Mouse (Mus musculus) layer of hippocampus, adult 8-10 months (tissue): ENCODE measurements around the gene Map4k4. TPM values are rescaled to one million over a fixed set of nuclear protein-coding genes. Genes with fewer than 3 reads are reported as not detected.

ENCODE experiments used
- DNase-seq, 2 experiments: peaks; one replicate each; pipeline ENCODE4 v3.0.0; 2022; ENCODE audit warnings: low spot score in 2 of 2
- total RNA-seq, 4 experiments: library from RNA; stranded (reverse); gene quantifications; 2 replicates each; pipeline ENCODE4 v1.2.4; 2022

The Map4k4 gene
- total RNA-seq, 4 experiments from 2014 or later, result 127 to 159 (median 152) TPM

DNA sequence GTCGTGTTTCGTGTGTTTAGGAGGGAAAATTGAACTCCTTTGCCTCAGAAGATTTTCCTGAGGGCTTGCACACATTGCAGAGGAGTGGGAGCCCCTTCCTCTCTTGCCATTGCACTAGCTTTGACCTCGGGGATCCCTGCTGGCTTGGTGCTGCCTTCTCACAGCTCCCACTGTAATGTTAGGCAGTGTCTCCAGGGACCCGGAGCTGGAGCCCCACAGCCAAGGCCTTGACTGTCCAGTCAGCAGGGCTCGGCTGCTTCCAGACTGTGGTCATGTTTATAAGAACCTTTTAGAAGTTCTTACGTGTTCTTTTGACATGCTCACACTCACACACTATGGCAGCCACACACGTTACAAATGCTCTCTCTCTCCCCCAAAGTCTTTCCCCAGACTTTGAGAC lies 93.2 kb downstream of the Map4k4 start:
- no peak for DNase-seq

DNA sequence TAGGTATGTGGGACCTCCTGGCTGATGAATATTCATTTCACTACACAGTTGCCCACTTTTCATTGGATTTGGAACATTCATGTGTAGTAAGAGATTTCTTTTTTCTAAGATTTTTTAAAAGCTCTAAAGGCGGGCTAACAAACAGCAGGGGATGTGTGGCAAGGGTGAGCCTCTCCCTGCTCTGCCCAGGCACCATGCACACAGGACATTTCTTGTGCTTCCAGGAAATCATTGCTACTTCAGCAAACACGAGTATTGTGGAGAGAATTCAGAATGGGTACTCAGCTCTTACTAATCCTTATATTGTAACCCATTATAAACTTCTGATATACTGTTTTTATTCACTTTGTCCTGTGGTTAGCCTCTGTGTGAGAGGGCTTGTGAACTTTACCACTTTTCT lies 94.9 kb downstream of the Map4k4 start:
- no peak for DNase-seq

DNA sequence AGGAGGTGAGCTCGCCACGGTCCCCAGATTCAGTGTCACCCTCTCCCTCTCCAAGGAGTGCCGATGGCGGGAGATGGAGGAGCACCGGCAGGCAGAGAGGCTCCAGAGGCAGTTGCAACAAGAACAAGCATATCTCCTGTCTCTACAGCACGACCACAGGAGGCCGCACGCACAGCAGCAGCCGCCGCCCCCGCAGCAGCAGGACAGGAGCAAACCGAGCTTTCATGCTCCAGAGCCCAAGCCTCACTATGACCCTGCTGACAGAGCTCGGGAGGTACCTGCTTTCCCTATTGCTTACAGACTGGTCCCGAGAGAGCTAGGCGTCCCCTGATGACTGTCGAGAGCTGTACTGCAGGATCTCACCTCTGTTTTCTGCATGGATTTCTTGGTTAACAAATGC lies 99.8 kb downstream of the Map4k4 start:
- DNase-seq, result no peak

DNA sequence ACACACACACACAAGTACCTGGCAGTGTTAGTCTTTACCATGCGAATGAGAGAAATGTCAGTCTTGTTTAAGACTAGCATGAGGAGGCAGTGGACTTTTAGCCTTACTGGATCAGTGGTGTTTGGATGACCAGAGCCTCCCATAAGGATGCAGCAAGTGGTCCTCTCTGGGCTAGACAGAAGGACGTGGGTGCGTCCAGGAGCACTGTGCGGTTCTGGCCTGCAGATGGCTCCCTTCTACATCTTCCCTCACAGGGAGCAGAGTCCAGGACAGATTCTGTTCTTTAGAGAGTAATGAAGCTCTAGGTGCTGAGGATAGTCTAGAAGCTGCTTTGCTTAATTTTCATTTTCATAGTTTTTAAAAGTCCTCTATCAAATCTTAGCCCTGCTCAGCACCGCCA lies 100.2 kb downstream of the Map4k4 start:
- peak in 1 of 2 experiments; percentile 65 for DNase-seq

DNA sequence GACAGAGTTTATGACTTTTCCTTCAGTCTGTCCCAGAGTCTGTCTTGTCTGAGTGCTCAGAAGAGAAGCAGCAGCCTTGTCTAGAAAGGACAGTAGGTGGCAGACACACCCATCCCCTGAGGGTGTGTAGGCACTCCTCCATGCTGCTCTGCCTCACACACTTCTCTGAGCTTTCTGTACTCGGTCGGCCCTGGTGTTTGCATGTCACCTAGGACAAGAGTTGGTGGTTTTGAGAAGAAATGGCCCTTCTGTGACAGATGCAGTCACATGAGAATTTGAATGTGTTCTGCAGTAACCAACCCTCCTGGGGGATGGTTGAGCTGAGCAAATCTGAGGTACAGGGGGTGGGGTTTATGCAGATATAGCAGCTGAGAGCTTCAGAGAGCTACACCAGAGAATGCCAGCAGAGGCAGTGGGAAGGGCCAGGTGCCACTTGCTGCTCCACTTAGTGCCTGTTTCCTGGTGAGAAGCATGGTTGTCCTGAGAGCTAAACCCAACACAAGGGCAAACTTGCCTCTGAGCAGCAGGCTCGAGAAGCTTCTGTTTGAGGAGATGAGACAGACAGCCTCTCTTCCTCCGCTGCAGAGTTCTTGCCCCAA lies 101.5 kb downstream of the Map4k4 start:
- DNase-seq, result no peak

GRCm38 (mm10) chr1:40006043-40006651 lies 105.4 kb downstream of the Map4k4 start:
- no peak for DNase-seq

DNA sequence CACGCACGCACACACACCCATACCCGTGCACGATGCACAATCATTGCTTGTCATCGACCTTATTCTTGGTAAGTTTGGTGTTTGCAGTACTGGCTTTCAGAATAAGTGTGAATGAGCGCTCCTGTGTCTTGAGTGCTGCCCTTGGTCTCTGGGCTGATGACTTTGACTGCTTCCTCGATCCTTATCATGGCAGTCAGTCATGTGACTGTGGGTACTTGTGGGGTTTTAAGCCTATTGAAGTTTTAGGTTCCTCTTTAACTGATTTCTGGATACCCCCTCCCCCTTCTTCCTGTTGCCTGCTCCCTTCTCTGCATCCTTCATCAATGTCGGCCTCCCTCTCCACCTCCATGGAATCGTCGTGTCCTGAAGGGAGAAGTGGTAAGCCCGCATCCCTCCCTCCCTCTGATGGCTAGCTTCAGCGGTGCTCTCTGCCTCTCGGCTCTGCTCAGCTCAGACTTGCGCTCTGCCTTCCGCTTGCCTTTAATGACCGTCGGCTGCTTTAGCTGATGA lies 107.3 kb downstream of the Map4k4 start:
- DNase-seq, result no peak

DNA sequence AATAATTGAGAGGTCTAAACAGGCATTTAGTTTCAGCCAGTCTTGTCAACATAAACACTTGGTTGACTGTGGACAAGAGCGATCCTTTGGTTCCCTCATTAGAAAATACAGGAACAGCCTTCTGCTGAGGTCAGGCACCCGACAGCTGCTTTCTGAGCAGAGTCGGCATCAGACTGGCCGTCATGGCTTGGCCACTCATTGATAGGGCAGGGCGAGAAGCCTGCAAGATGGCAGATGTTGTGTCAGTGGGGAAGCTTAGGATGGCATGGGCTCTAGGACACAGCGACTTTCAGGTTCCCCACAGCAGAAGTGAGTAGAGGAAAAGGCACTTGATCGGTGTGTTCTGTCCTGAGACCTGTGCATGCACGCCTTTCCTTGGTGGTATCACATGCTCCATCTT lies 112.0 kb downstream of the Map4k4 start:
- DNase-seq, result no peak

- DNase-seq, result no peak
These were observed 114.5 kb downstream of the Map4k4 start for GRCm38 (mm10) chr1:40015066-40015678.

DNA sequence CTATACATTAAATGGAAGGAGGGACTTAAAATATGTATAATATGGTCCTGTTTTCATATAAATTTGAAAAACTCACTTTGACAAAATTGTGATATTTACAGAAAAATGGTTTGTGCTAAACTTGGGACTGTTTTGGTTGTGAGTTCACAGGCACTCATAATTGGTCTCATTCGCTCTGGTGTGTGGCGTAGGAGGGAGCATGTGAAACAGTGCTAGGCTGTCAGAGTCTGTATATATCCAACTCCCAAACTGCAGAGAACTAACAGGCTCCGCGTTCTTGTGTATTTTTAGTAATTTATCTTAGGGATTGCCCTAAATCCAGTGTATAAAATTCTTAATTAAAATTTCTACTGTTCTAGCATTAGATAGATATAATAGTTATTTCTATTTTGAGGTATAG lies 120.9 kb downstream of the Map4k4 start:
- DNase-seq, result no peak

GRCm38 (mm10) chr1:40022472-40023135 lies 121.9 kb downstream of the Map4k4 start:
- no peak for DNase-seq

DNA sequence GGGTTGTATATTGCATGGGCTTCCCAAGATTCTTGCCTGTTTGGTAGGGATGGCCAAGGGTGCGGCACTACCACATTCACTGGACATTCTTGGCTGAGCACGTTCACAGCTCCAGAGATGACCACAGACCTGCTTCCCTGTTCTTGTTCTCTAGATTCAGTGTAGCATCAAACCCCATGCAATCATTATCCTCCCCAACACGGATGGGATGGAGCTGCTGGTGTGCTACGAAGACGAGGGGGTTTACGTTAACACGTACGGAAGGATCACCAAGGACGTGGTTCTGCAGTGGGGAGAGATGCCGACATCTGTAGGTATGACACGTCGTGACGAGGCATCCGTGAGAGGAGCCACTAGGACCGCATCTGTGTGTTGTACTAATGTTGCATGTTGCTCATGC lies 122.5 kb downstream of the Map4k4 start:
- DNase-seq, result no peak

GRCm38 (mm10) chr1:40023748-40024147 lies 123.0 kb downstream of the Map4k4 start:
- no peak for DNase-seq

DNA sequence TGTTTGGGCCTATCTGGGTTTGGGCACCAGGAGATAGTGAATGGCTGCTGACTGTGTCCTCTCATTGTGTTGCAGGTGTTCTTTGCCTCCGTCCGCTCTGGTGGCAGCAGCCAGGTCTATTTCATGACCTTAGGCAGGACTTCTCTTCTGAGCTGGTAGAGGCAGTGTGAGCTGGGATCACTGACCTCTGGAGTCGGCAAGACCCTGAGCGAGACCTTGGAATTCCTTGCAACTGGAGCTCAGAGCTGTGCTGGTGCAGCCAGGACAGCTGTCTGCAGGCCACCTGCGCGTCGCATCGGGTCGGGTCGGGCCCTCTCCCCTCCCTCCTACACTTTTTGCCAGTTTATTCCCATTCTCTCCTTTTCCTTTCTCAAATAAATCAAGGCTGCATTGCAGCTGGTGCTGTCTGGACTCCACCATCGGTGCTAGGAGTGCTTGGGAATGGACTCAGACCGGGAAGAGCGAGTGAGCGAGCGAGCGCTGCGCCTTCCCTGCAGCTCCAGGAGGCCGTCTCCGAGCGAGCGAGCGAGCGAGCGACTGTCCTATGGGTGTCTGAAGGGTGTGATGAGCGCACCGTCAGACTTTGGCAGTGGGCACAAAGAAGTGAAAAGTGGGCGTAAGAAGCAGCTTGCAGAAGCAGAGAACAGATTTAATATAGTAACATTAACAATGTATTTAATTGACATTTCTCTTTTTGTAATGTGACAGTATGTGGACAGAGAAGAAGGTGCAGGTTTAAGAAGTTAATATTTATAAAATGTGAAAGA lies 124.0 kb downstream of the Map4k4 start:
- no peak for DNase-seq

DNA sequence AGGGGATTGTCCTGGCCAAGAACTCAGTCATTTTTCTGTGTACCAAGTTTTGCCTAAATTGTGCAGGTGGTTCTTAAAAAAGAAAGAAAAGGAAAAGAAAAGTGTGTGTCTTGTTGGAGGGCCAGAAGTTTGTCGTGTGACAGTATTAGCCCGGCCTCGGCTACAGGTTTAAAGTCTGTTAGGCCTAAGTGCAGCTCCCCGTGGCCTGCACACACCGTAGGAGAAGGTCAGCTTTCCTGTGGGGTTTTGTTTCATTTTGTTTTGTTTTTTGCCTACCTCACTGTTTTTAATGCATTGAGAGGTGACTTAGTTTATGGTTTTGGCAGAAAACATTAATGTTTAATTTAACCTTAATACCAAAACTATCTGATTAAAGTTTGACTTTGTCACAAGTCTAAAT lies 124.7 kb downstream of the Map4k4 start:
- DNase-seq, result no peak

DNA sequence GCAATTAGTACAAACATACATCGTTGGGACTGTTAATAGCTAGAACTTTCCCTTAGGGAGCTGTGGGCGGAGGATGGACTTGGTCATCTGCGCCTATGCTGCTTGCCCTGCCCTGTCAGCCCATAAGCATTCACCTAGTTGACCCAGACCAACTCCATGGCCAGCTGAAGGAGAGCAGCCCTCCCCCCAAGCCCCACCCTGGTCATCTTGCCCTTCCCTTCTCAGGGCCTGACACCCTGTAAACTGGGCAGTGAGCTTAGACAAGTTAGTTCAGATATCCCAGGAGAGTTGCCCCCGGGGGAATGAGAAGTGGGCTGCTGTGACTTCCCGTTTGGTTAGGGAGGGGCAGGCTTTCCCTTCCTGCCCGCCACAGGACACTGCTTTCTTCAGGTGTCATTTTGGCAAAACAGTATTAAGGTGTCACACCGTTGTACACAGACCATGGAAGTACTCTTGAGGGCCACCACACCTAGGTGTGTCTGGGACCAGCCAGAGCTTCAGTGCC lies 126.5 kb downstream of the Map4k4 start:
- DNase-seq, result no peak

DNA sequence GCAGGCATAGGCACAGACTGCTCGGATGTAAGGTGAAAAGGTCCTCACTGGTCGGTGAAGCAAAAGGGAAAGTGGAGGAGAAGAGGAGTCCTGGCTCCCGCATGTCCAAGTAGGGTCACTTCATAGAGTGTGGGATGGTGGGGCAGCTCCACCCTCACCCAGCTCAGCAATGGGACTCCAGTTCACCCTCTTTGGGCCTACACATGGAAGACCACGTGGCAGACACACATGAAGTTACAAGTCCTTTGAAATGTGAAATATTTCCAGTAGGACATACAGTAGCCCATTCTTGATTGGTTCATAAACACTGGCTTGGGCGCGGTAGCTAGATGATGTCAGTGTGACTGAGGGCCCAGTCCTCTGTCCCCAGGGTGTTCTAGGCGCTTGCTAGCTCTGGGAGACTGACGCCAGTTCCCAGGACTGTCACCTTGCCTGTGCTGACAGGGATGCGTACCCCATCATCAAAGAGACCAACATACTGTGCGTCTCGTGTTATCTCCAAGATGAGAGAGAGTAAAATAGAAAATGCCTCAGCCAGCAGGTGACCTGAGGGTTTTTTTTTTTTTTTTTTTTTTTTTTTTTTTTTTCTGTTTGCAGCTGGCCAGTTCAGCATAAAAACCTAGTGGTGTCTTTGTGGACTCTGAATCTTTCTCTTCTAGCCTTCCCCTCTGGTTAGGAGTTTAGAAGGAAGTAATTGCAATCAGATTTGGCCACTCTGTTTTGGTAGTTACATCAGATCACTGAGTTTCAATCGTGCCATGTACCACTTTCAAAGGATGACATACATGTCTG lies 127.7 kb downstream of the Map4k4 start:
- DNase-seq, result no peak

DNA sequence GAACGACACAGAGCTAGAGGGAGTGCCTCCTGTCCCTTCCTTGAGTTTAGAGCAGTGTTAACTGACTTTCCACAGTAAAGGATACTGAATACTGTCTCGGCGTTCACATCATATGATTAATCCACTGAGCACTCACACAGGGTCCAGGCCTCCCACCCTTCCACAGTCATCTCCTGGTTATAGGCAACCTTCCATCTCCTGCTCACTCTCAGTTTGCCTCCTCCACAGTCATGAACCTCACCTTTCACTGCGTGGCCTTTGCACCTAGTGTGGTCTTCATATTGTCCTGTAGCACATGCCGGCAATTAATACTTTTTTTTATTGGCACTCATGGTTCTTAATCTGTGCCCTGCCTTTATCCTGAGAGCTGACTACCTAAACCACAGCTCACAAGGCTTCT lies 128.9 kb downstream of the Map4k4 start:
- no peak for DNase-seq

DNA sequence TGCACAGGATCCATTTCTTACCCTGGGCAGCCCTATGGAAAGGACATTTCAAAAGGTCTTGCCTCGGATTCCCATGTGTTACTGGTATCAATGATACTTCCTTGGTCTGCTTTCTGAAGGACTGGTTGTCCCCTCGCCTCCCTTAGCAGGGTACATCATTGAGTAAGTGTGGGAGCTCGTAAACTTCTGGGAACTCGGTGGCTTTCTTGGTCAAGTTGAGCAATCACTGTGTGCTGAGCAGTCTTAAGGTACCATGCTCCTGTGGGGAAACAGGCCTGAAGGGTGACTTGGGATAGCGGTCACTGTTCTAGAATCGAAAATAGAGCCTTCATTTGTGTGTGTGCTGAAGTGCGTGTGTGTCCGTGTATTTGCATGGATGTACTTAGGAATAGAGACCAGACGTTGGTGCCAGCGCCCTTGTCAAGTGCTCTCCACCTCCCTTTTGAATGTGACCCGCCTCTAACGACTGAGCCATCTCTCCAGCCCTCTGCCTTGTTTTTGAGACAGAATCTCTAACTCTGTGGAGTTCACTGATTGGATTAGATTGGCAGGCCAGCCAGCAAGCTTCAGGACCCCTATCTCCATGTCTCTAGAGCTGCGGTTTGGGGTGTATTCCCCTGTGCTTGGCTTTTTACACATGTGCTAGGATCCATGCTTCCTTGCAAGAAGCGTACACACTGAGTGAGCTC lies 129.7 kb downstream of the Map4k4 start:
- no peak for DNase-seq

GRCm38 (mm10) chr1:40030976-40031356 lies 130.3 kb downstream of the Map4k4 start:
- DNase-seq, result no peak
